Mouse (Mus musculus): ENCODE data around the gene 1500009C09Rik.
A peak's percentile ranks its signal among the peaks of the same experiment; 100 is the strongest.

Gene 1500009C09Rik

GRCm38 (mm10) chr15:82251579-82251978, 618 bp upstream of the 1500009C09Rik start:
- DNase-seq (ENCODE audit: low spot score), result no peak

- no peak for DNase-seq (ENCODE audit: low spot score)
Observed at GRCm38 (mm10) chr15:82255248-82255647, 3.1 kb downstream of the 1500009C09Rik start.

- DNase-seq (ENCODE audit: low spot score), result peak; percentile 90
Observed at GRCm38 (mm10) chr15:82255944-82256383, 3.8 kb downstream of the 1500009C09Rik start.

GRCm38 (mm10) chr15:82259510-82259909, 7.3 kb downstream of the 1500009C09Rik start:
- no peak for DNase-seq (ENCODE audit: low spot score)

- DNase-seq (ENCODE audit: low spot score), result no peak
Observed at GRCm38 (mm10) chr15:82266356-82266755, 14.2 kb downstream of the 1500009C09Rik start.

GRCm38 (mm10) chr15:82268185-82268584, 16.0 kb downstream of the 1500009C09Rik start:
- no peak for DNase-seq (ENCODE audit: low spot score)

GRCm38 (mm10) chr15:82268783-82269182, 16.6 kb downstream of the 1500009C09Rik start:
- no peak for DNase-seq (ENCODE audit: low spot score)

GRCm38 (mm10) chr15:82271201-82271600, 19.0 kb downstream of the 1500009C09Rik start:
- no peak for DNase-seq (ENCODE audit: low spot score)

- no peak for DNase-seq (ENCODE audit: low spot score)
Observed at GRCm38 (mm10) chr15:82272295-82272694, 20.1 kb downstream of the 1500009C09Rik start.

GRCm38 (mm10) chr15:82274593-82274926, 22.4 kb downstream of the 1500009C09Rik start, which contains the start of gene Sept3:
TSS of gene Sept3 (plus strand) at chr15:82274893.
- DNase-seq (ENCODE audit: low spot score), result no peak

GRCm38 (mm10) chr15:82274927-82275901, 23.0 kb downstream of the 1500009C09Rik start:
- DNase-seq (ENCODE audit: low spot score), result no peak

- DNase-seq (ENCODE audit: low spot score), result no peak
Observed at GRCm38 (mm10) chr15:82277591-82277990, 25.4 kb downstream of the 1500009C09Rik start.

- DNase-seq (ENCODE audit: low spot score), result no peak
Observed at GRCm38 (mm10) chr15:82280638-82281037, 28.4 kb downstream of the 1500009C09Rik start.

- no peak for DNase-seq (ENCODE audit: low spot score)
Observed at GRCm38 (mm10) chr15:82286157-82286556, 34.0 kb downstream of the 1500009C09Rik start.

- no peak for DNase-seq (ENCODE audit: low spot score)
Observed at GRCm38 (mm10) chr15:82290252-82290651, 38.1 kb downstream of the 1500009C09Rik start.

GRCm38 (mm10) chr15:82292851-82293250, 40.7 kb downstream of the 1500009C09Rik start:
- no peak for DNase-seq (ENCODE audit: low spot score)

GRCm38 (mm10) chr15:82293271-82293711, 41.1 kb downstream of the 1500009C09Rik start:
- no peak for DNase-seq (ENCODE audit: low spot score)

GRCm38 (mm10) chr15:82294059-82294458, 41.9 kb downstream of the 1500009C09Rik start:
- no peak for DNase-seq (ENCODE audit: low spot score)

GRCm38 (mm10) chr15:82298764-82299561, 46.8 kb downstream of the 1500009C09Rik start, which contains the start of gene Wbp2nl:
TSS of gene Wbp2nl (plus strand) at chr15:82298954.
- DNase-seq (ENCODE audit: low spot score), result no peak

GRCm38 (mm10) chr15:82307107-82307506, 54.9 kb downstream of the 1500009C09Rik start:
- no peak for DNase-seq (ENCODE audit: low spot score)

GRCm38 (mm10) chr15:82308416-82308815, 56.2 kb downstream of the 1500009C09Rik start:
- no peak for DNase-seq (ENCODE audit: low spot score)
